8 mouse cellular contexts compared by ENCODE assay signal in the genomic region with DNA sequence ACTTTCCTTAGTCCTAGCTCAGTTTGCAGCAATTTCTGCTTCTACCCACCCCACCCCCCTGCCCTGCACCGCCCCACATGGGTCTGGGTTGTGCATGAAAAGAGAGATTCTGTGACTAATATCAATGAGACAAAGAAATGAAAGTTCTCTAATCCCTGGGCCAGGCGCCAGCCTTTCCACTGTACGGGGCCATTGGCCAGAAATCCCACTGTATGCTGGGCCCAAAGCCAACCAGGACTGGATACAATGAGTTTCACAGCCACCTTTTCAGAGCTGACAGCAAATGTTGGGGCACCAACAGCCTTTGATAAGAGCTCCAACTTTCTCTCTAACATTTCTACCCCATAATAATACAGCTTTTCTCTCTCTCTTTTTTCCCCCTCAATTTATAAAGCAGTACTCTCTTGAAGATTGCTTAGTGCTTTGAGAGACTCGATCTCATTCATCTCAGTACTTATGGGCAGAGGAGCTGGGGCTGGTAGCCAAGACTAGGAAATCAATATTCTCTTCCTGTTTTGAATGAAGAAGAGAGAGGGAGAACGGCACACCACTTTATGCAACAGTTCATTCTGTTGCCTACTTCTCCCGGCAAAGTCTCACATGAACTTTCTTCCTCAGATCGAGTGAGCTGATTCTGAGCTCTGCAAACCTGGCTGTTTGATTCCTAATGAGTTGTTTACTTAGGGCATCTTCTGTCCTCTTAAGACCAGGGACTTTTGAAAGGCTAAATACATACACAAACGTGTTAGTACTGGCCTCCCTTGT. TPM values are rescaled to one million over a fixed set of nuclear protein-coding genes. Genes with fewer than 3 reads are reported as not detected.
A peak's percentile ranks its signal among the peaks of the same experiment; 100 is the strongest.
DNase-seq lines count a peak whose midpoint lies in the region; ATAC-seq and TF ChIP-seq lines count a peak whose summit lies in the region.

No protein-coding gene starts in this region.

- ATAC-seq in hindbrain, embryonic 11.5 days (ENCODE audit: low FRiP score) = peak; percentile 49; the same call in 1 of the 2 replicates
- ATAC-seq in stomach, embryonic 15.5 days (ENCODE audit: insufficient read depth, low FRiP score, low read depth) = peak; percentile 96

- WGBS in cerebellum, adult 2 months = 41% methylated on average over 8 of the region's 8 CpGs
- WGBS in hindbrain, embryonic 11.5 days = 68% methylated on average over 8 of the region's 8 CpGs
- 11% methylated on average over 8 of the region's 8 CpGs for WGBS in stomach, embryonic 15.5 days

- no peak overlapping the region for H3K4me3 ChIP-seq in cerebellum, adult 2 months (replicated peaks; ENCODE audit: insufficient read depth, low read depth, low read length)
- H3K4me3 ChIP-seq in hindbrain, embryonic 11.5 days (ENCODE audit: low read depth, low read length) = no peak overlapping the region
- no peak overlapping the region for H3K4me3 ChIP-seq in stomach, embryonic 15.5 days (replicated peaks)

- DNase-seq in MN1 (ENCODE audit: low spot score) = peak; percentile 77
- peak; percentile 82 to 83 for DNase-seq in cerebellum, adult 2 months
- DNase-seq in frontal cortex, postnatal 36 days (ENCODE audit: low spot score in 2 of 2) = peak; percentile 54 to 77
- DNase-seq in hindbrain, embryonic 11.5 days (ENCODE audit: low spot score) = no peak
- peak; percentile 90 to 92 for DNase-seq in layer of hippocampus, postnatal 10 days (ENCODE audit: low spot score in 2 of 2)
- DNase-seq in lung, postnatal 14 days = peak; percentile 74
- DNase-seq in T-cell, adult 2 months (ENCODE audit: low spot score) = no peak

- no peak for TF ChIP-seq CTCF in cerebellum, adult 2 months (IDR thresholded peaks at IDR 0.05; ENCODE audit: borderline replicate concordance, insufficient read depth, low read depth, low read length)

- H3K9me3 ChIP-seq in hindbrain, embryonic 11.5 days (ENCODE audit: control insufficient read depth, low read length) = no peaks in the 10 kb centered on the region
- H3K9me3 ChIP-seq in stomach, embryonic 15.5 days = no peaks in the 10 kb centered on the region

- no peak overlapping the region for H3K9ac ChIP-seq in hindbrain, embryonic 11.5 days (ENCODE audit: low read depth, low read length)
- H3K9ac ChIP-seq in stomach, embryonic 15.5 days = no peak overlapping the region

- H3K27ac ChIP-seq in cerebellum, adult 2 months (ENCODE audit: insufficient read depth, low read length) = no peak overlapping the region
- no peak overlapping the region for H3K27ac ChIP-seq in hindbrain, embryonic 11.5 days (ENCODE audit: low read depth, low read length)
- peak overlapping the region; percentile 82 for H3K27ac ChIP-seq in stomach, embryonic 15.5 days

- H3K36me3 ChIP-seq in hindbrain, embryonic 11.5 days (ENCODE audit: control insufficient read depth, insufficient read depth, low read length) = no peaks in the 10 kb centered on the region
- no peaks in the 10 kb centered on the region for H3K36me3 ChIP-seq in stomach, embryonic 15.5 days

- H3K27me3 ChIP-seq in cerebellum, adult 2 months (ENCODE audit: control insufficient read depth, insufficient read depth, low read length) = no peaks in the 10 kb centered on the region
- no peaks in the 10 kb centered on the region for H3K27me3 ChIP-seq in hindbrain, embryonic 11.5 days (ENCODE audit: control insufficient read depth, insufficient read depth, low read length)
- H3K27me3 ChIP-seq in stomach, embryonic 15.5 days (replicated peaks) = no peaks in the 10 kb centered on the region

- H3K4me1 ChIP-seq in cerebellum, adult 2 months (ENCODE audit: control insufficient read depth, insufficient read depth, low read length) = no peaks in the 10 kb centered on the region
- no peaks in the 10 kb centered on the region for H3K4me1 ChIP-seq in hindbrain, embryonic 11.5 days (replicated peaks; ENCODE audit: control insufficient read depth, insufficient read depth, low read length)
- peaks cover 4% of the 10 kb centered on the region; the same call in 1 of the 2 replicates for H3K4me1 ChIP-seq in stomach, embryonic 15.5 days

- H3K4me2 ChIP-seq in hindbrain, embryonic 11.5 days (replicated peaks; ENCODE audit: low read depth, low read length) = no peak overlapping the region
- peak overlapping the region; percentile 3; the same call in 1 of the 2 replicates for H3K4me2 ChIP-seq in stomach, embryonic 15.5 days

- TF ChIP-seq POLR2A in cerebellum, adult 2 months (IDR thresholded peaks at IDR 0.05; ENCODE audit: borderline replicate concordance, insufficient read depth, low read length) = no peak

RNA-seq across cellular contexts. Expression of gene Ptn, which starts 9.2 kb away (rescaled TPM):
- polyA plus RNA-seq in cerebellum, adult 2 months (2012; rRNA removed) = 195 and 216 TPM in 2 replicates
- polyA plus RNA-seq in hindbrain, embryonic 11.5 days (2014; fragmentation: Nextera tagmentation; extraction: Ambion mirVana) = 385 and 413 TPM in 2 replicates
- 100 to 1,000 TPM; 592 to 633 TPM for total RNA-seq in layer of hippocampus, postnatal 10 days (2021)
- 390 and 437 TPM in 2 replicates for polyA plus RNA-seq in stomach, embryonic 15.5 days (2015; fragmentation: Nextera tagmentation; extraction: Ambion mirVana)

Comparison
In these comparisons a context has a peak if more than half of its experiments do, and no peak if none do; other contexts are left out.
1. DNase-seq: peak in MN1 (single experiment), cerebellum, adult 2 months (2 of 2), frontal cortex, postnatal 36 days (2 of 2), layer of hippocampus, postnatal 10 days (2 of 2) and lung, postnatal 14 days (single experiment); none in hindbrain, embryonic 11.5 days (single experiment) and T-cell, adult 2 months (single experiment).